Mouse (Mus musculus): Measurements from ENCODE around the gene Zmym2. TPM values are rescaled to one million over a fixed set of nuclear protein-coding genes. Genes with fewer than 3 reads are reported as not detected.

Gene Zmym2
- polyA plus RNA-seq, 1 experiment from 2014 or later: 49.5 TPM

GRCm38 (mm10) chr14:56887887-56888286 is 1.4 kb downstream of the Zmym2 start:
- no peaks in the 10 kb centered on the region for H3K27me3 ChIP-seq (ENCODE audit: insufficient read depth, low read length)
- peak overlapping the region; percentile 86 for H3K4me2 ChIP-seq
- H3K4me3 ChIP-seq (ENCODE audit: low read depth, low read length): peak overlapping the region; percentile 85
- H3K36me3 ChIP-seq (ENCODE audit: insufficient read depth): peaks cover 32% of the 10 kb centered on the region
- ATAC-seq (ENCODE audit: insufficient read depth) (no peak), DNase-seq (peak; percentile 84)
- peak overlapping the region; percentile 96 for H3K9ac ChIP-seq
- H3K9me3 ChIP-seq (ENCODE audit: low read depth, low read length): no peaks in the 10 kb centered on the region
- H3K4me1 ChIP-seq (ENCODE audit: insufficient read depth): 0 out of 2 replicates have a peak, but pooled peaks cover 8% of the 10 kb centered on the region
- WGBS: under 1% methylated on average over 9 of the region's 9 CpGs
- peak; percentile 85 for TF ChIP-seq CTCF (IDR thresholded peaks at IDR 0.05; ENCODE audit: low read depth)
- peak overlapping the region; percentile 99 for H3K27ac ChIP-seq (ENCODE audit: low read depth)

DNA sequence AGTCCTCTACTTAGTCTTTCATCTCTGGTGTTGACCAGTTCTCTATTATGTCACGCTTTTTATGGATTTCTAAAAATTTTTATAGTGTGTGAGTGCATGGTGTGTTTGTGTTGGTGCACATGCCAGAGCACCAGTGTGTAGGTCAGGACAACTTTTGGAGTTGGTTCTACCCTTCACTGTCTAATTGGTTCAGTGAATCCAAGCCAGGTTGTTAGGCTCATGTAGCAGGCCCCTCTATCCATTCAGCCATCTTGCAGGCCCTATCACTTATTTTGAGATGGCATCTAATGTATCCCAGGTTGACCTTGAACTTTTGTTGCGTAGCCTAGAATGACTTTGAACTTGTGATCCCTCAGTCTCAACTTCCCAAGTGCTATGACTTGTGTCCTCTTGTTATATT is 2.0 kb downstream of the Zmym2 start:
- H3K9ac ChIP-seq: peak overlapping the region; percentile 6; the same call in 1 of the 2 replicates
- H3K27ac ChIP-seq (ENCODE audit: low read depth): no peak overlapping the region
- H3K36me3 ChIP-seq (ENCODE audit: insufficient read depth): peaks cover 37% of the 10 kb centered on the region
- no peaks in the 10 kb centered on the region for H3K9me3 ChIP-seq (ENCODE audit: low read depth, low read length)
- TF ChIP-seq CTCF (IDR thresholded peaks at IDR 0.05; ENCODE audit: low read depth): no peak
- peak overlapping the region; percentile 85 for H3K4me3 ChIP-seq (ENCODE audit: low read depth, low read length)
- DNase-seq: no peak
- 0 out of 2 replicates have a peak, but pooled peaks cover 8% of the 10 kb centered on the region for H3K4me1 ChIP-seq (ENCODE audit: insufficient read depth)
- H3K4me2 ChIP-seq: peak overlapping the region; percentile 86
- H3K27me3 ChIP-seq (ENCODE audit: insufficient read depth, low read length): no peaks in the 10 kb centered on the region
- no peak for ATAC-seq (ENCODE audit: insufficient read depth)
- WGBS: 73% methylated on average over 2 of the region's 2 CpGs

GRCm38 (mm10) chr14:56894417-56894816 is 8.0 kb downstream of the Zmym2 start:
- Histone ChIP-seq H3K27me3 (ENCODE audit: insufficient read depth, low read length) (no peaks in the 10 kb centered on the region), H3K4me1 (ENCODE audit: insufficient read depth) (no peaks in the 10 kb centered on the region), H3K4me2 (no peak overlapping the region), H3K4me3 (ENCODE audit: low read depth, low read length) (no peak overlapping the region), H3K27ac (ENCODE audit: low read depth) (no peak overlapping the region), H3K36me3 (ENCODE audit: insufficient read depth) (peaks cover 49% of the 10 kb centered on the region), H3K9me3 (ENCODE audit: low read depth, low read length) (no peaks in the 10 kb centered on the region), H3K9ac (no peak overlapping the region)
- ATAC-seq (ENCODE audit: insufficient read depth): no peak
- DNase-seq: no peak
- WGBS: 90% methylated on average over 2 of the region's 2 CpGs
- no peak for TF ChIP-seq CTCF (IDR thresholded peaks at IDR 0.05; ENCODE audit: low read depth)

DNA sequence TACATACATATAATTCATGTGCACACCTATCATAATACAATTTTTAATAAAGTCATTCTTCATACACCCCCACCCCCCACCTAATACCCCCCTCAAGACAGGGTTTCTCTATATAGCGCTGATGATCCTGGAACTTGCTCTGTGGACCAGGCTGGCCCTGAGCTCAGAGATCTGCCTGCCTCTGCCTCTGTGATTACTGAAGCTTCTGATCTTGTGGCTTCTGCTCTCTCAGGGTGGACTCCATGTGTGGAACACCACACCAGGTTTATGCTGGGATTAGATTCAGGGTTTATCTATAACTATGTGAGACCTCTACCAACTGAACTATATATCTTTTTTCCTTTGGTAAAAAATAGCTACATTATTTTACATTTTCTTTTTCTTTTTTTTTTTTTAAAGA is 10.1 kb downstream of the Zmym2 start:
- DNase-seq: no peak
- Histone ChIP-seq H3K36me3 (ENCODE audit: insufficient read depth) (peaks cover 37% of the 10 kb centered on the region), H3K4me3 (ENCODE audit: low read depth, low read length) (no peak overlapping the region), H3K27ac (ENCODE audit: low read depth) (no peak overlapping the region), H3K9me3 (ENCODE audit: low read depth, low read length) (no peaks in the 10 kb centered on the region), H3K27me3 (ENCODE audit: insufficient read depth, low read length) (no peaks in the 10 kb centered on the region), H3K4me1 (ENCODE audit: insufficient read depth) (no peaks in the 10 kb centered on the region), H3K9ac (no peak overlapping the region), H3K4me2 (no peak overlapping the region)
- WGBS: 100% methylated on average over 1 of the region's 1 CpGs
- ATAC-seq (ENCODE audit: insufficient read depth): no peak
- no peak for TF ChIP-seq CTCF (IDR thresholded peaks at IDR 0.05; ENCODE audit: low read depth)

DNA sequence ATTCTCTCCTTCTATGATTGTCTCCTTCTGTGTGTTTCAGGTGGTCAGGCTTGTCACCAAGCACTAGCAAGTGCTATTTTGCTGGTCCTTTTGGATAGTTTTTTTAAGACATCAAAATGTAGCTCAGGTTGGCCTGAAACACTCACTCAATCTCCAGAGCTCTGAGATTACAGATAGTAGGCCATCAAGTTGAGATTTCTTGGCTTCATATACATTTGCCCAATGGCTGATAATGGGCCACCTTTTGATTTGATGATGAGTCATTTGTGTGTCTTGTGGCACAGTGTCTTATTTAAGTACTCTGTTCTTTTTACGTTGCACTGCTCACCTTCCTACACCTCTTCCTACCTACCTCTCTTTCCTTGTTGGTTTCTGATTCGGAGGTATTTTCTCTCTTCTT is 11.0 kb downstream of the Zmym2 start:
- Histone ChIP-seq H3K9ac (no peak overlapping the region), H3K4me3 (ENCODE audit: low read depth, low read length) (no peak overlapping the region), H3K4me2 (no peak overlapping the region), H3K9me3 (ENCODE audit: low read depth, low read length) (no peaks in the 10 kb centered on the region), H3K27ac (ENCODE audit: low read depth) (no peak overlapping the region), H3K27me3 (ENCODE audit: insufficient read depth, low read length) (no peaks in the 10 kb centered on the region), H3K36me3 (ENCODE audit: insufficient read depth) (peaks cover 39% of the 10 kb centered on the region), H3K4me1 (ENCODE audit: insufficient read depth) (no peaks in the 10 kb centered on the region)
- no peak for TF ChIP-seq CTCF (IDR thresholded peaks at IDR 0.05; ENCODE audit: low read depth)
- DNase-seq (no peak), ATAC-seq (ENCODE audit: insufficient read depth) (no peak)
- 88% methylated on average over 2 of the region's 2 CpGs for WGBS

DNA sequence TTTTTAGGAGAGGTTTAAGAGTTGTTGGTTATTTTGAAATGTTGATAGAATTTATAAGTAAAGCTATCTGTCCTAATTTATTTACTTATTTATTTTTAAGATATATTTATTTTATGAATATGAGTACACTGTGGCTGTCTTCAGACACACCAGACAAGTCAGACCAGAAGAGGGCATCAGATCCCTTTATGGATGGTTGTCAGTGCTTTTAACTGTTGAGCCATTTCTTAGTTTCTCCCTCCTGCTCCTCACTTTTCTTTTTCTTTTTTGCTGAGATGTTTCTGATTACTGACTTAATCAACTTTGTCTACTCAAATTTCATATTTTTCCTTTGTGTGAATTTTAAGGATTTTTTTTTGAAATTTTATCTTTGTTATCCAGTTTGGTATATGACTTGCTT is 13.2 kb downstream of the Zmym2 start:
- no peak overlapping the region for H3K9ac ChIP-seq
- no peak overlapping the region for H3K27ac ChIP-seq (ENCODE audit: low read depth)
- TF ChIP-seq CTCF (IDR thresholded peaks at IDR 0.05; ENCODE audit: low read depth): no peak
- H3K27me3 ChIP-seq (ENCODE audit: insufficient read depth, low read length): no peaks in the 10 kb centered on the region
- no peak overlapping the region for H3K4me2 ChIP-seq
- H3K36me3 ChIP-seq (ENCODE audit: insufficient read depth): peaks cover 38% of the 10 kb centered on the region
- H3K9me3 ChIP-seq (ENCODE audit: low read depth, low read length): no peaks in the 10 kb centered on the region
- no peaks in the 10 kb centered on the region for H3K4me1 ChIP-seq (ENCODE audit: insufficient read depth)
- ATAC-seq (ENCODE audit: insufficient read depth) (no peak), DNase-seq (no peak)
- H3K4me3 ChIP-seq (ENCODE audit: low read depth, low read length): no peak overlapping the region

DNA sequence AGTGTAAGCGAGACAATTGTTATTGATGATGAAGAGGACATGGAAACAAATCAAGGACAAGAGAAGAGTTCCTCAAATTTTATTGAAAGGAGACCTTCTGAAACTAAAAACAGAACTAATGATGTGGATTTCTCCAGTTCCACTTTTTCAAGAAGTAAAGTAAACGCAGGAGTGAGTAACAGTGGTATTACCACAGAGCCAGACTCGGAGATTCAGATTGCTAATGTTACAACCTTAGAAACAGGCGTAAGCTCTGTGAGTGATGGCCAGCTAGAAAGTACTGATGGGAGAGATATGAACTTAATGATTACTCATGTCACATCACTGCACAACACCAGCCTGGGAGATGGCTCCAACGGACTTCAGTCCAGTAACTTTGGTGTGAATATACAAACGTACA is 16.6 kb downstream of the Zmym2 start:
- 81% methylated on average over 6 of the region's 6 CpGs for WGBS
- Histone ChIP-seq H3K4me3 (ENCODE audit: low read depth, low read length) (no peak overlapping the region), H3K36me3 (ENCODE audit: insufficient read depth) (peaks cover 38% of the 10 kb centered on the region), H3K4me2 (no peak overlapping the region), H3K9me3 (ENCODE audit: low read depth, low read length) (no peaks in the 10 kb centered on the region), H3K4me1 (ENCODE audit: insufficient read depth) (no peaks in the 10 kb centered on the region), H3K27ac (ENCODE audit: low read depth) (no peak overlapping the region), H3K27me3 (ENCODE audit: insufficient read depth, low read length) (no peaks in the 10 kb centered on the region), H3K9ac (no peak overlapping the region)
- no peak for TF ChIP-seq CTCF (IDR thresholded peaks at IDR 0.05; ENCODE audit: low read depth)
- DNase-seq (peak; percentile 7), ATAC-seq (ENCODE audit: insufficient read depth) (no peak)

GRCm38 (mm10) chr14:56905696-56906095 is 19.2 kb downstream of the Zmym2 start:
- no peak for ATAC-seq (ENCODE audit: insufficient read depth)
- Histone ChIP-seq H3K4me3 (ENCODE audit: low read depth, low read length) (no peak overlapping the region), H3K4me1 (ENCODE audit: insufficient read depth) (no peaks in the 10 kb centered on the region), H3K9ac (no peak overlapping the region), H3K27ac (ENCODE audit: low read depth) (no peak overlapping the region), H3K9me3 (ENCODE audit: low read depth, low read length) (no peaks in the 10 kb centered on the region), H3K27me3 (ENCODE audit: insufficient read depth, low read length) (no peaks in the 10 kb centered on the region), H3K4me2 (no peak overlapping the region), H3K36me3 (ENCODE audit: insufficient read depth) (peaks cover 43% of the 10 kb centered on the region)
- no peak for DNase-seq
- 91% methylated on average over 1 of the region's 1 CpGs for WGBS
- no peak for TF ChIP-seq CTCF (IDR thresholded peaks at IDR 0.05; ENCODE audit: low read depth)

Measured in lung, embryonic 14.5 days (tissue).